Mouse (Mus musculus): ENCODE measurements at regions not wholly inside any gene's neighbourhood (a gene's known extent, or its start where the extent isn't known, plus 50 kb on each side); places are given as distances from the start of the nearest gene placed in this dataset.

GRCm38 (mm10) chr12:106607655-106608337 is 597.8 kb downstream of the Vrk1 start:
- no peak for DNase-seq

GRCm38 (mm10) chr12:106618684-106619083 is 608.7 kb downstream of the Vrk1 start:
- DNase-seq, result no peak

GRCm38 (mm10) chr12:106626786-106627185 is 616.8 kb downstream of the Vrk1 start:
- no peak for DNase-seq

GRCm38 (mm10) chr12:106632566-106632965 is 622.5 kb downstream of the Vrk1 start:
- no peak for DNase-seq

GRCm38 (mm10) chr12:106633096-106633495 is 623.1 kb downstream of the Vrk1 start:
- no peak for DNase-seq

- DNase-seq, result no peak
Measured at GRCm38 (mm10) chr12:106658317-106658716, 648.3 kb downstream of the Vrk1 start.

GRCm38 (mm10) chr12:106673232-106673766 is 663.3 kb downstream of the Vrk1 start:
- no peak for DNase-seq

GRCm38 (mm10) chr12:106674741-106675140 is 664.7 kb downstream of the Vrk1 start:
- DNase-seq, result no peak

- no peak for DNase-seq
Measured at GRCm38 (mm10) chr12:106676136-106676535, 666.1 kb downstream of the Vrk1 start.

- DNase-seq, result no peak
Measured at GRCm38 (mm10) chr12:106676566-106676965, 666.5 kb downstream of the Vrk1 start.

GRCm38 (mm10) chr12:106685986-106686385 is 676.0 kb downstream of the Vrk1 start:
- DNase-seq, result no peak

- DNase-seq, result no peak
Measured at GRCm38 (mm10) chr12:106687751-106688150, 677.7 kb downstream of the Vrk1 start.

- no peak for DNase-seq
Measured at GRCm38 (mm10) chr12:106688156-106688740, 678.2 kb downstream of the Vrk1 start.

GRCm38 (mm10) chr12:106702958-106703357 is 692.9 kb downstream of the Vrk1 start:
- no peak for DNase-seq

GRCm38 (mm10) chr12:106721271-106722009 is 711.4 kb downstream of the Vrk1 start:
- no peak for DNase-seq

- DNase-seq, result no peak
Measured at GRCm38 (mm10) chr12:106722010-106722362, 712.0 kb downstream of the Vrk1 start.

GRCm38 (mm10) chr12:106722761-106723160 is 712.7 kb downstream of the Vrk1 start:
- no peak for DNase-seq

- DNase-seq, result no peak
Measured at GRCm38 (mm10) chr12:106726920-106727319, 716.9 kb downstream of the Vrk1 start.

- DNase-seq, result no peak
Measured at GRCm38 (mm10) chr12:106727486-106727885, 717.5 kb downstream of the Vrk1 start.

GRCm38 (mm10) chr12:106729686-106730085 is 719.7 kb downstream of the Vrk1 start:
- DNase-seq, result no peak

- no peak for DNase-seq
Measured at GRCm38 (mm10) chr12:106732108-106732857, 722.3 kb downstream of the Vrk1 start.

- DNase-seq, result no peak
Measured at GRCm38 (mm10) chr12:106748765-106749164, 738.7 kb downstream of the Vrk1 start.

- DNase-seq, result no peak
Measured at GRCm38 (mm10) chr12:106763552-106763951, 724.9 kb upstream of the 3110018I06Rik start.
